Mouse (Mus musculus): Measurements from ENCODE around the gene Alpi.

Alpi gene

DNA sequence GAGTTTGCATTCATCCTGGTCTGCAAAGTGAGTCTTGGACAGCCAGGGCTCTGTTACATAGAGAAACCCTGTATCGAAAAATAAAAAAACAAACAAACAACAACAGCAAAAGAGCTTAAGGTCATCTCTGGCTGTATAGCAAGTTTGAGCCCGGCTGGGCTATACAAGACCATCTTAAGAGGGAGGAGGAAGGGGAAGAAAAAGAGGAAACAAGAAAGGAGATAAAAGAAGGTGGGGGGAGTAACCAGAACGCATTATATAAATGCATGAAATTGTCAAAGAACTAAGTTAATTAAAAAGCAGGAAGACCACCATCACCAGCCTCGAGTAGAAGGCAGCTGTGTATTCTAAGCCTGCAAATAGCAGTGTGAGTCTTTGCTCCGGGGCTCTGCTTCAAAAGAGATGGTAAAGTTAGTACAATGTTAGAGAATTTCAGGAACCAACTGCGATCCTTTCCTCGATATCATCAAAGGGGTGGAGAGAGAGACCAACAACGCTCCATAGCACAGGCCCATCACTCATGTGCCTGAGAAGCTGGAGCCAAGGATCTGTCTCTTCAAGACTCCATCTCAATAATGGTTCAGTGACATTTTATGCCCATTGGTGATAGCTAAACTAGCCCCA is 42.3 kb downstream of the Alpi start:
- DNase-seq (ENCODE audit: low spot score) = no peak

DNA sequence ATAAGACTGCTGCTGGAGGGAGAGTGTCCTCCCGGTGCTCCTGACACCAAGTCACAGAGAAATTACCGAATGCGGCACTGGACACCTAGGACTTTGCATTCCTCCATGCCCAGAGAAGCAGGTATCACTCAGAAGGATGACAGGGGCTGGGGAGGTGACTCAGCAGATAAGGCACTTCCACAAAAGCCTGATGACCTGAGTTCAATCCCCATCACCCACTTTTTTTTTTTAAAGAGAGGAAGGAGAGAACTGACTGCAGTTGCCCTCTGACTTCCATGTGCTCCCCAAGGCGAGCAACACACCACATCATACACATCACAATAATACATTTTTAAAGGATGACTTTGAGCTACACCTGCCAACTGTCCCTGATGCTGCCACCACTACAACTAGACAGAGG is 44.3 kb downstream of the Alpi start:
- DNase-seq (ENCODE audit: low spot score) = no peak

DNA sequence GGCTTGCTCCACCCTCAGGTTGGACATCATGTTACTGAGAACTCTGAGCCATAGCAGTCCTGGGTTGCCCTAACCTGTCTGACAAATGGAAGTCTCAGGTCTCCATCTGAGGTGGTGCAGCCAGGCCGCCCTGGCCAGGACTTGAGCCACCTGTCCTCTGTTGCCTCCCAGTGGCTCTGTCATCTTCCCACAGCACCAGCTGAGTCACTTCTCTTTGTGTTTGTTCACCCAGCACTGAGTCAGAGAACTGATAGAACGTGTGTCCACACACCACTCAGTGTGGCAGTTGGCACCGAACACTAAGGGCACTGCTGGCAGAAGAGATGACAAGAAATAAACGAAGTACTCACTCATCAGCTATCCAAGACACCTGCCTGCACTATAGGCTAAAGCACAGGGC is 50.0 kb downstream of the Alpi start:
- no peak for DNase-seq (ENCODE audit: low spot score)

DNA sequence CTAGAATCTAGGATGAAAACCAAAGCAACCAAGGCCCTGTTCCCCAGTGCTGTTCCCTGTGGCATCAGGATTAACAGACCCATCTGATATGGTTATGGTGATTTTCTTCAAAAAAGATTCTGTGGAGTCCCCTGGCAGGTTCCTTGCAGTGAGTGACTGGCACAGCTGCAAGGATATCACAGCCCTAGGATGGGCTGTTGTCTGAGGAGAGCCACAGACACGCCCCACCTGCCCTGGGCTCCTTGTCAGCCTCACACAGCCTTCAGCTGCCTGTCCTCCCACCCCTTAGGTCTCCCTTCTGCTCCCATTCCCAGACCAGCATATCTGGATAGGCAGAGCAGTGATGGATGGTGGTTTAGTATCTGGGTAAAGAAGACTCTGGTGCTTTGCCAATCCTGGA is 50.7 kb downstream of the Alpi start:
- DNase-seq (ENCODE audit: low spot score) = no peak

DNA sequence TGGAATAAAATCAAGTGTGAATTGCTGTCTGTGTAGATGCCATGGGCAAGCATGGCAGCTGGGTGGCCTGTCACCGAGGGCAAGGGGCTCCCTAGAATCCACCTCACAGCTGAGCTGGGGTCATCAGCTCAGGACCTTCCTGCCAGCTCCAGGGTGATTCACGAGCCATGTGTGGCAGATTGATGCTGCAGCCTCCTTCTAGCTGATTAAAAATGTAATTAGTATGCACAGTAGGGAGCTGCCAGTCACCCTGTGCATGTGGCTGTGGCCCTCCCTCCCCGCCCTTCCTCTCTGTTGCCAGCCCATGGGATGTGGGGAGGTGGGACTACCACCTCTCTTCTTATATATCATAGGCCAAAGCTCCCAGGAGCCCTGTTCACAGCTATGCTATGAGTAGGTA is 51.3 kb downstream of the Alpi start:
- DNase-seq (ENCODE audit: low spot score) = no peak

Data from ovary, postnatal 36 days (tissue).